Mouse (Mus musculus) erythroblast, embryonic 14.5 days (primary cell): Measurements from ENCODE around the gene Kctd6. TPM values are rescaled to one million over a fixed set of nuclear protein-coding genes. Genes with fewer than 3 reads are reported as not detected.

ENCODE experiments used
- H3K27me3 ChIP-seq: 2 replicates; pipeline ENCODE4 v1.6.1; 2012; ENCODE audit warnings: inconsistent platforms; ENCODE audit not compliant: control insufficient read depth
- H3K36me3 ChIP-seq: 2 replicates; pipeline ENCODE4 v1.6.1; 2012; ENCODE audit warnings: mild to moderate bottlenecking, inconsistent platforms; ENCODE audit not compliant: control insufficient read depth
- H3K4me1 ChIP-seq: 2 replicates; pipeline ENCODE4 v1.6.1; 2012; ENCODE audit warnings: inconsistent platforms; ENCODE audit not compliant: control insufficient read depth
- H3K4me3 ChIP-seq: replicated peaks from 2 replicates; pipeline ENCODE3; 2012; ENCODE audit warnings: moderate library complexity, mild to moderate bottlenecking, inconsistent platforms
- H3K9me3 ChIP-seq: 2 replicates; pipeline ENCODE4 v1.6.1; 2012; ENCODE audit warnings: low read length, inconsistent platforms, mixed read lengths; ENCODE audit not compliant: control insufficient read depth
- GATA1 ChIP-seq: IDR thresholded peaks from 2 replicates; pipeline ENCODE4 v1.6.1; 2012; ENCODE audit warnings: low read length, inconsistent platforms, mixed read lengths
- TAL1 ChIP-seq: IDR thresholded peaks from 3 replicates; pipeline ENCODE4 v1.6.1; 2012; ENCODE audit warnings: low read length, inconsistent platforms, mixed read lengths
- polyA plus RNA-seq: library from polyadenylated mRNA; stranded (reverse); fragments of >175 nt; gene quantifications from 2 replicates; pipeline ENCODE4 v1.2.3, GENCODE M21; 2012

The Kctd6 gene
- polyA plus RNA-seq, 1 experiment: 0.15 TPM

DNA sequence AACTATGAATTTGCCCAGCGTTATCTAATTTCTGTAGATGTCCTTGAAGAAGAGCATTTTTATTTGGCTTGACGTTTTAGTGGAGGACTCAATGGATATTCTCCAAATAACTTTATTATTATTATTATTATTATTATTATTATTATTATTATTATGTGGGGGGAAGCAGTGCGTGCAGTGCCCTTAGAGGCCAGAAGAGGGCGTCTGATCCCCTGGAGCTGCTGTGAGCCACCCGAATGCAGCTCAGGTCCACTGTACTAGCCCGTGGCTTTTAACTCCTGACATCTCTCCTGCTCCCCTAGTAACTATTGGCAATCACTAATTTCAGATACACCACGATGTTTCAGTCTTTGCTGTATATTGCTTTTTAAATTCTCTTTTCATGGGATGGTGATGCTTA, 6.4 kb downstream of the Kctd6 start:
- Histone ChIP-seq H3K4me3 (no peak overlapping the region), H3K36me3 (peaks cover 8% of the 10 kb centered on the region), H3K27me3 (peaks cover 3% of the 10 kb centered on the region), H3K4me1 (peaks cover 41% of the 10 kb centered on the region), H3K9me3 (no peaks in the 10 kb centered on the region)
- TF ChIP-seq TAL1 (no peak), GATA1 (no peak)

DNA sequence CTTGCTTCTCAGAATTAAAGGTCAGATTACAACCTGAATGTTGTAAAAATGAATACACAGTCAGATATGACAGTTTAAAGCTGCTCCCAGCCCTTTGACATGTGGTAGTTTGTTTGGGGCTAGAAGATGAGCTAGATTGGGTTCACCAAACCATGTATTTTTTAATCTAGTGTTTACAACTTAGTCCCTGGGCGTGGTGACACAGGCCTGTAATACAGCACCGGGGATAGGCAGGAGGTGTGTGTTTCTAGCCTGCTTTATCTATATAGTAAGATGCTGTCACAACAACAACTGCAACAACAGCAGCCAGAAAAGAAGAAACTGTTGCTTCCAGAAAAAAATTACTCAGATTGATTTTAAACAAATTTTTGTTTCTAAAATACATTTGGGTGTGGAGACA, 7.0 kb downstream of the Kctd6 start:
- Histone ChIP-seq H3K9me3 (no peaks in the 10 kb centered on the region), H3K27me3 (no peaks in the 10 kb centered on the region), H3K36me3 (peaks cover 8% of the 10 kb centered on the region), H3K4me3 (no peak overlapping the region), H3K4me1 (peaks cover 37% of the 10 kb centered on the region)
- TF ChIP-seq TAL1 (no peak), GATA1 (no peak)

DNA sequence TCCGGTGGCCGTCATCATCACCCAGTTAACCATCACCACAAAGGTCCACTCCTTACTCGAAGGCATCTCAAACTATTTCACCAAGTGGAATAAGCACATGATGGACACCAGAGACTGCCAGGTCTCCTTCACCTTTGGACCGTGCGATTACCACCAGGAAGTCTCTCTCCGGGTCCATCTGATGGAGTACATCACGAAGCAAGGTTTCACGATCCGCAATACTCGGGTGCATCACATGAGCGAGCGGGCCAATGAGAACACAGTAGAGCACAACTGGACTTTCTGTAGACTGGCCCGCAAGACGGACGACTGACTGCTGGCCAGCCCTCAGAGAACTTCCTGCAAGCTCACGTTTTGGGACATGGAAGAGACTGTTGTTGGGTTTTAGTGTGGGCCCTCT, 8.6 kb downstream of the Kctd6 start:
- H3K4me1 ChIP-seq: peaks cover 34% of the 10 kb centered on the region
- no peaks in the 10 kb centered on the region for H3K27me3 ChIP-seq
- no peaks in the 10 kb centered on the region for H3K9me3 ChIP-seq
- TF ChIP-seq GATA1: no peak
- no peak for TF ChIP-seq TAL1
- no peak overlapping the region for H3K4me3 ChIP-seq
- peaks cover 8% of the 10 kb centered on the region for H3K36me3 ChIP-seq

DNA sequence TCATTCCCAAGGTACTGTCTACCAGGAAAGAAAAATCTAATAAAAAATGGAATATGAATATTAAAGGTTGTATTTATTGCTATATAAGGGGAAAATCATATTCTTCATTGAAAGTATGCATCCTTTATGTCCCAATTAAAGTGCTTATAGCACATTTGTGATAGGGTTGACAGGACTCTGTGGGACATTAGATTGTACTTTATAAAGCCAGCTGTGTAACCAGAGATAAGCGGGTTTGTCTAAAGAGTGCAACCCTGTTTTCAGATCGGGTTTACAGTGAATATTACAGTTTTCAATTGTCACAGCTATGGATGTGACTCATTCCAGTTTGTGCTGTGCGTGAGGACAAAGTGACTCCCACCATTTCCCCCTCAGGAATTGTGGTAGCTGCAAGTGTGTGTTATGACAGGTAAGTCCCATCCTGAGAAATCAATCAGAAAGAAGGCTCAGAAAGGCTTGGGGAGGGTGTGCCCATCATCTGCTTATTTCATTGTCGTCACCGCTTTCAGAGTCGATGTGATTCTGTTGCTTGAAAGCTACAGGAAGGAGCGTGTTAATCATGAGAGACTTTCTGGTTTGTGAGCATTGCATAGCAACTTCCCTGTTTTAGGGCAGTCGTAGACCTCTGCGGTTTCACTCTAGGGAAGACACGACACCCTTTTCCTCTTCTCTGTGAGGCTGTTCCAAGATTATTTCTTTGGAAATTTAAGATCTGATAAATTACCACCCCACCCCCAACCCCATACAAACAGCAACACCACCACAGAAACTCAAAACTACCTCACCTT, 9.8 kb downstream of the Kctd6 start:
- Histone ChIP-seq H3K4me3 (no peak overlapping the region), H3K27me3 (no peaks in the 10 kb centered on the region), H3K9me3 (no peaks in the 10 kb centered on the region), H3K36me3 (peaks cover 8% of the 10 kb centered on the region), H3K4me1 (peaks cover 34% of the 10 kb centered on the region)
- TF ChIP-seq GATA1 (no peak), TAL1 (peak; percentile 40; the same call in 2 of the 3 replicates)

DNA sequence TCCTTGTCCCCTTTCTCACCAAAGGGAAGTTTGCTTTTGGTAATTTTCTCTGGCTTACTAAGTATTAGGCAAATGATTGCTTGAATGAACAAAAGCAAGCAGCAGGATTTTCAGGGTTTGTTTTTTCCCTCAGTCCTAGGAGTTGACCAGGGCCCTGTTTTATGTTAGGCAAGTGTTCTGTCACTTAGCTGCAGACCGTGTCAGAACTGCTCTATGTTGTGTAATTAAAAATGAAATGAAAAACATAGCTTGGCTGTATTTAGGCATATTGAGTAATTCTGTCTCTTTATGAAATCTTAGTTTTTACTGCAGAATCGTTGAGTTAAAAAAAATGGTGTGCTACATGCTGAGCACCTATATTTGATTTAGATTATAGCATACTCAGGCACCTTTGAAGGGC, 10.9 kb downstream of the Kctd6 start:
- Histone ChIP-seq H3K9me3 (no peaks in the 10 kb centered on the region), H3K4me1 (peaks cover 44% of the 10 kb centered on the region), H3K4me3 (no peak overlapping the region), H3K36me3 (peaks cover 8% of the 10 kb centered on the region), H3K27me3 (no peaks in the 10 kb centered on the region)
- TF ChIP-seq TAL1 (no peak), GATA1 (no peak)

DNA sequence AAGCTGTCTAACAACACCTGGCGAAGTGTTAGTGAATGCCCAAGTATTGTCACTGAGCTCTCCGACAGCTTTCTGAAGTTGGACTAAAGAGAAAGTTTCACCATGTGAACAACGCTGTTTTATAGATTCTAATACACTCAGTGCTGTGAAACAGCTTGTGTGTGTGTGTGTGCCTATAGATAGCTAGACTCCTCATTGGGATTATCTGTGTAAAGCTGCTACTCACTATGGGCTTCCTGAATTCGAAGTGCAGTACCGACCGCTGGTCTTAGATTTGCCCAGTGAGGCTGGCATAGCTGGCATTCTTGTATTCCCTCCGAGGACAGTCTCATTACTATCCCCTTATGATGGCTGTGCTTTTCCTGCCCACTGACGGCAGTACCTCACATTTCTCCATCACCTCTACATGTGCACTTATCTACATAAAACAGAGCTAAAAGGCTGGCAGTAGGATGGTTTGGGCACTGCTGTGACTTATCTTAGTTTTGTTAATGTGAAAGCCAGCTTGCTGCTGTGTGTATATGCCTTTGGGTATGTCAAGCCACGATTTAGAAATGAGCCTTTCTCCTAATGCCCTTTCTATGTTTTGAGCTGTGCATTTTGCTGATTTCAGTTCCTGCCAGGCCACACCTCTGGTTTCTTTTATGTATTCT, 15.6 kb downstream of the Kctd6 start:
- Histone ChIP-seq H3K4me3 (no peak overlapping the region), H3K27me3 (no peaks in the 10 kb centered on the region), H3K4me1 (peaks cover 36% of the 10 kb centered on the region), H3K9me3 (no peaks in the 10 kb centered on the region), H3K36me3 (no peaks in the 10 kb centered on the region; the same call in 1 of the 2 replicates)
- no peak for TF ChIP-seq GATA1
- TF ChIP-seq TAL1: no peak

DNA sequence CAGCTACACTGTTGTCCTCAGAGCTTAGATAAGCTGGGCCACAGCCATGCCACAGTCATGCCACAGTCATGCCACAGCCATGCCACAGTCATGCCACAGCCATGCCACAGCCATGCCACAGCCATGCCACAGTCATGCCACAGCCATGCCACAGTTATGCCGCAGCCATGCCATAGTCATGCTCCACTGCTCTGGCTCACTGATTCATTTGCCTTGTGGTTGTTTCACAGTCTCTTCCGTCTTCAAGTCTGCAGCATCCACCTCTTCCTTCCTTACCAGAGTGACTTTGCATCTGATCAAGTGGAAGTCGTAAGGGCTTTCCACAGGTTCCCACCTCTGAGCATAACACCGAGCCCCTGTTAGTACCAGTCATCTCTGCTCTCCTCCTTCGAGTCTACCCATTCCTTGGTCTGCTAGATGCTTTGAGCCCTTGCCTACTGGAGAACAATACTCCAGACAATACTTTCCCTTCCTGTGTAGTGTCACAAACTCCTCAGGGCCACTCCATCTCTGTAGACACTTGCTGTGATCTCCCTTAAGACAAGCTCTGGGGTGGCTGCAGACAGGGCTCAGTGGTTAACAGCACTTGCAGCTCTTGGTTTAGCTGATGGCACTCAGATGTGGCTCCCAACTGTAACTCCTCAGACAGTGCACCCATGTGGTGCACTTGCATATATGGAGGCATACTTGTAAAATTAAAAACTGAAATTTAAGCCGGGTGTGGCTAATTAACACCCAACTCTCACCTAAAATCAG, 18.4 kb downstream of the Kctd6 start:
- Histone ChIP-seq H3K4me1 (peaks cover 29% of the 10 kb centered on the region), H3K36me3 (no peaks in the 10 kb centered on the region; the same call in 1 of the 2 replicates), H3K4me3 (no peak overlapping the region), H3K9me3 (no peaks in the 10 kb centered on the region), H3K27me3 (no peaks in the 10 kb centered on the region)
- TF ChIP-seq GATA1 (no peak), TAL1 (no peak)

DNA sequence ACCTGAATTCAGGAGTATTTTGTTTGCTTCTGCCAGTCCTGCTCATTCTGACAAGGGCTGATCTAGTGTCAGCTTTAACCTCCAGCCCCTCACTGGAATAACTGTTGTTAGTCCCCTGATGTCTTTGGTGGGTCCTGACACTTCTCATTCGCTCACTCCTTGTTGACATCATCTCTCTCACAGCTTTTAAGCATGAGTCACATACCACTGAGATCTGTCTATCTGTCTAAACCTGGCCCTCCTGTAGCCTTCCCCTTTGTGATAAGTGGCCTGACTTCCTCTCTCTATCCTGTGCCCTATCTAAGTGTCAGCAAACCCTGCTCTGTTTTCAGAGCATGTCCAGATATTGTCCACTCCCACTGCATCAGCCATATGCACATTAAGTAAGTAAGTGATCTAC, 19.3 kb downstream of the Kctd6 start:
- Histone ChIP-seq H3K9me3 (no peaks in the 10 kb centered on the region), H3K36me3 (no peaks in the 10 kb centered on the region; the same call in 1 of the 2 replicates), H3K4me3 (no peak overlapping the region), H3K27me3 (no peaks in the 10 kb centered on the region), H3K4me1 (peaks cover 29% of the 10 kb centered on the region)
- TF ChIP-seq TAL1 (no peak), GATA1 (no peak)

DNA sequence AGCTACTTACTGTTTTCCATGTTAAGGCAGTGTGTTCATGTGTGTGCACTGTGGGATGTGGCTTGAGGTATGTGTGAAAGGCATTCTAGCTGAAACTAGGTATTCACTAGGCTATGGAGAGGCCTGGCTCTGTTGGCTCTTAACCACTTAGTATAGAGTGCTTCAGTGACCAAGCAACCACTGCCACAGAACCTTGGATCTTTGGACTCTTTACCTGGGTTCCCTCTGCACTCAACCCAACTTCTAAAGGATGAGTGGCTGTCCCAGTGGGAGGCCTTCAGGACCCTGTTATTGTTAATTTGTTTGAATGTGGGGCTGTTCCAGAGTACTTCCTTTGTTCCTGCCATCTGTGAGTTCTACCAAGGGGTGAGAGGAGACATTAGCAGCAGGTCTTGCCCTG, 27.9 kb downstream of the Kctd6 start:
- Histone ChIP-seq H3K4me1 (no peaks in the 10 kb centered on the region), H3K27me3 (no peaks in the 10 kb centered on the region), H3K9me3 (no peaks in the 10 kb centered on the region), H3K4me3 (no peak overlapping the region), H3K36me3 (no peaks in the 10 kb centered on the region; the same call in 1 of the 2 replicates)
- TF ChIP-seq GATA1 (no peak), TAL1 (no peak)
